Mouse (Mus musculus): ENCODE measurements at regions not wholly inside any gene's neighbourhood (a gene's known extent, or its start where the extent isn't known, plus 50 kb on each side); places are given as distances from the start of the nearest gene placed in this dataset.

- H3K36me3 ChIP-seq (replicated peaks in 1 of 2; ENCODE audit: control insufficient read depth in 1 of 2, insufficient read depth in 1 of 2, low read length in 1 of 2), result no peaks in the 10 kb centered on the region
- H3K79me2 ChIP-seq (replicated peaks; ENCODE audit: control insufficient read depth, extremely low read depth, insufficient read depth, poor library complexity, severe bottlenecking), result no peaks in the 10 kb centered on the region
- DNase-seq (ENCODE audit: extremely low read depth), result no peak
- TF ChIP-seq SIN3A (IDR thresholded peaks at IDR 0.05; ENCODE audit: low read length) (no peak), MYC (IDR thresholded peaks at IDR 0.05; ENCODE audit: low read depth, low read length) (no peak), TBP (conservative IDR thresholded peaks at IDR 0.05; ENCODE audit: low read depth, low read length) (no peak), NELFE (IDR thresholded peaks at IDR 0.05; ENCODE audit: low read depth, low read length) (no peak), MAFK (IDR thresholded peaks at IDR 0.05; ENCODE audit: insufficient replicate concordance, low read length) (no peak), ZMIZ1 (IDR thresholded peaks at IDR 0.05; ENCODE audit: low read depth, low read length) (no peak), USF1 (IDR thresholded peaks at IDR 0.05; ENCODE audit: low read depth, low read length) (no peak), CTCF (conservative IDR thresholded peaks at IDR 0.05 in 1 of 2, IDR thresholded peaks at IDR 0.05 in 1 of 2; ENCODE audit: low read depth in 2 of 2, low read length in 2 of 2) (no peak), KAT2A (IDR thresholded peaks at IDR 0.05; ENCODE audit: insufficient replicate concordance, low read length) (no peak), IRF4 (IDR thresholded peaks at IDR 0.05; ENCODE audit: low read depth, low read length) (no peak)
- no peak overlapping the region for H3K4me2 ChIP-seq (ENCODE audit: insufficient read depth, low read depth, poor library complexity, severe bottlenecking)
- H3K27ac ChIP-seq (ENCODE audit: insufficient read depth, low read depth), result no peak overlapping the region
- dilution Hi-C loops (cut with MboI; ENCODE audit: extremely low pct_ligation_motif_present, extremely low pct_unique_long_range_greater_than_20kb, low sequenced_read_pairs) (no loop called here), in situ Hi-C loops (cut with MboI; ENCODE audit: low pct_ligation_motif_present, low pct_unique_long_range_greater_than_20kb, low sequenced_read_pairs) (no loop called here)
- H3K9ac ChIP-seq (ENCODE audit: insufficient read depth, low read depth), result no peak overlapping the region
- H3K9me3 ChIP-seq (replicated peaks; ENCODE audit: low read length), result no peaks in the 10 kb centered on the region
- peaks cover 0 to 3% of the 10 kb centered on the region in 2 experiments; a peak in 1 of 4 replicates for H3K4me1 ChIP-seq (ENCODE audit: control insufficient read depth in 1 of 2, insufficient read depth in 2 of 2)
- H3K4me3 ChIP-seq (replicated peaks in 1 of 3; ENCODE audit: low read depth in 2 of 3, low read length in 2 of 3, poor library complexity in 1 of 3), result no peak overlapping the region
- H3K27me3 ChIP-seq (replicated peaks), result no peaks in the 10 kb centered on the region
These were observed 102.6 kb upstream of the Cpeb2 start for GRCm38 (mm10) chr5:43130377-43130776.

GRCm38 (mm10) chr5:43130901-43131557, 101.9 kb upstream of the Cpeb2 start:
- no peaks in the 10 kb centered on the region for H3K36me3 ChIP-seq (replicated peaks in 1 of 2; ENCODE audit: control insufficient read depth in 1 of 2, insufficient read depth in 1 of 2, low read length in 1 of 2)
- dilution Hi-C loops (cut with MboI; ENCODE audit: extremely low pct_ligation_motif_present, extremely low pct_unique_long_range_greater_than_20kb, low sequenced_read_pairs), result no loop called here
- no peak overlapping the region for H3K27ac ChIP-seq (ENCODE audit: insufficient read depth, low read depth)
- in situ Hi-C loops (cut with MboI; ENCODE audit: low pct_ligation_motif_present, low pct_unique_long_range_greater_than_20kb, low sequenced_read_pairs), result no loop called here
- no peak overlapping the region for H3K9ac ChIP-seq (ENCODE audit: insufficient read depth, low read depth)
- no peaks in the 10 kb centered on the region for H3K79me2 ChIP-seq (replicated peaks; ENCODE audit: control insufficient read depth, extremely low read depth, insufficient read depth, poor library complexity, severe bottlenecking)
- no peaks in the 10 kb centered on the region for H3K9me3 ChIP-seq (replicated peaks; ENCODE audit: low read length)
- DNase-seq (ENCODE audit: extremely low read depth), result no peak
- H3K4me2 ChIP-seq (ENCODE audit: insufficient read depth, low read depth, poor library complexity, severe bottlenecking), result no peak overlapping the region
- H3K4me3 ChIP-seq (replicated peaks in 1 of 3; ENCODE audit: low read depth in 2 of 3, low read length in 2 of 3, poor library complexity in 1 of 3), result no peak overlapping the region
- TF ChIP-seq JUND (conservative IDR thresholded peaks at IDR 0.05; ENCODE audit: low read depth, low read length) (no peak), MAX (IDR thresholded peaks at IDR 0.05; ENCODE audit: low read length) (no peak), ZC3H11A (IDR thresholded peaks at IDR 0.05; ENCODE audit: low read depth, low read length) (no peak), CTCF (conservative IDR thresholded peaks at IDR 0.05 in 1 of 2, IDR thresholded peaks at IDR 0.05 in 1 of 2; ENCODE audit: low read depth in 2 of 2, low read length in 2 of 2) (no peak), POLR2AphosphoS2 (IDR thresholded peaks at IDR 0.05; ENCODE audit: low read depth, low read length) (no peak), RAD21 (IDR thresholded peaks at IDR 0.05; ENCODE audit: low read depth, low read length) (no peak), PAX5 (IDR thresholded peaks at IDR 0.05; ENCODE audit: low read length) (no peak), RCOR1 (conservative IDR thresholded peaks at IDR 0.05; ENCODE audit: low read depth, low read length) (no peak), USF1 (IDR thresholded peaks at IDR 0.05; ENCODE audit: low read depth, low read length) (no peak), EP300 (IDR thresholded peaks at IDR 0.05; ENCODE audit: low read length) (no peak), MYC (IDR thresholded peaks at IDR 0.05; ENCODE audit: low read depth, low read length) (no peak), MAFK (IDR thresholded peaks at IDR 0.05; ENCODE audit: insufficient replicate concordance, low read length) (no peak), SMC3 (IDR thresholded peaks at IDR 0.05; ENCODE audit: low read depth, low read length) (no peak), TCF12 (IDR thresholded peaks at IDR 0.05; ENCODE audit: low read depth, low read length) (no peak), SIN3A (IDR thresholded peaks at IDR 0.05; ENCODE audit: low read length) (no peak), ZKSCAN1 (IDR thresholded peaks at IDR 0.05; ENCODE audit: borderline replicate concordance, low read depth, low read length) (no peak)
- H3K4me1 ChIP-seq (ENCODE audit: control insufficient read depth in 1 of 2, insufficient read depth in 2 of 2), result peaks cover 0 to 3% of the 10 kb centered on the region in 2 experiments; a peak in 1 of 4 replicates
- no peaks in the 10 kb centered on the region for H3K27me3 ChIP-seq (replicated peaks)
